Mouse (Mus musculus): ENCODE data around the gene Spen. TPM values are rescaled to one million over a fixed set of nuclear protein-coding genes. Genes with fewer than 3 reads are reported as not detected.
A peak's percentile ranks its signal among the peaks of the same experiment; 100 is the strongest.

The Spen gene
- total and polyA plus RNA-seq, 2 experiments from 2014 or later = 2.3 to 4.9 TPM

- ATAC-seq (ENCODE audit: insufficient read depth, low read depth) (no peak), DNase-seq (ENCODE audit: low spot score) (no peak)
- Histone ChIP-seq H3K4me2 (ENCODE audit: low read depth, low read length) (peak within 1 kb of the TSS; percentile 77), H3K36me3 (replicated peaks; ENCODE audit: control insufficient read depth, insufficient read depth, low read length) (peaks cover 16% of the 10 kb centered on the region), H3K4me1 (ENCODE audit: control insufficient read depth, insufficient read depth) (peaks cover 24% of the 10 kb centered on the region), H3K9me3 (replicated peaks; ENCODE audit: control insufficient read depth, low read length) (no peaks in the 10 kb centered on the region), H3K4me3 (ENCODE audit: low read depth, low read length) (peak within 1 kb of the TSS; percentile 83), H3K27me3 (ENCODE audit: control insufficient read depth, insufficient read depth, low read length) (no peaks in the 10 kb centered on the region), H3K9ac (replicated peaks; ENCODE audit: low read depth, low read length) (peak within 1 kb of the TSS; percentile 99), H3K27ac (ENCODE audit: low read depth) (peak within 1 kb of the TSS; percentile 99)
- 29% methylated on average over 9 of the region's 9 CpGs for WGBS
- TF ChIP-seq CTCF (IDR thresholded peaks at IDR 0.05; ENCODE audit: low read depth) (no peak), EP300 (IDR thresholded peaks at IDR 0.05; ENCODE audit: low read depth) (no peak)
These were observed 118.1 kb downstream of the Spen start, which contains the start of gene Hspb7 for GRCm38 (mm10) chr4:141420192-141420829. Gene Hspb7, plus strand, starts transcription at chr4:141420779.

GRCm38 (mm10) chr4:141419398-141420191 is 118.8 kb downstream of the Spen start:
- peak; percentile 21 for ATAC-seq (ENCODE audit: insufficient read depth, low read depth)
- Histone ChIP-seq H3K9me3 (replicated peaks; ENCODE audit: control insufficient read depth, low read length) (no peaks in the 10 kb centered on the region), H3K36me3 (replicated peaks; ENCODE audit: control insufficient read depth, insufficient read depth, low read length) (peaks cover 16% of the 10 kb centered on the region), H3K9ac (replicated peaks; ENCODE audit: low read depth, low read length) (peak overlapping the region; percentile 99; the same call in 1 of the 2 replicates), H3K4me1 (ENCODE audit: control insufficient read depth, insufficient read depth) (peaks cover 21% of the 10 kb centered on the region), H3K4me3 (ENCODE audit: low read depth, low read length) (no peak overlapping the region), H3K4me2 (ENCODE audit: low read depth, low read length) (peak overlapping the region; percentile 77), H3K27me3 (ENCODE audit: control insufficient read depth, insufficient read depth, low read length) (no peaks in the 10 kb centered on the region), H3K27ac (ENCODE audit: low read depth) (peak overlapping the region; percentile 99)
- WGBS = 50% methylated on average over 27 of the region's 27 CpGs
- TF ChIP-seq EP300 (IDR thresholded peaks at IDR 0.05; ENCODE audit: low read depth) = peak; percentile 44; the same call in 1 of the 2 replicates
- no peak for TF ChIP-seq CTCF (IDR thresholded peaks at IDR 0.05; ENCODE audit: low read depth)
- peak; percentile 81 for DNase-seq (ENCODE audit: low spot score)

Other genes with a start within 250 kb of the Spen start
- 10.1 and 11.7 TPM in 2 replicates for gene Epha2, start 237.4 kb downstream of the Spen start, total RNA-seq (2014; rRNA removed; ENCODE audit: low replicate concordance)
- 1.4 TPM in 2 replicates for gene Epha2, start 237.4 kb downstream of the Spen start, polyA plus RNA-seq (2015; fragmentation: Nextera tagmentation; extraction: Ambion mirVana)
- gene Fam131c, start 170.4 kb downstream of the Spen start, total RNA-seq (2014; rRNA removed; ENCODE audit: low replicate concordance) = 2.2 TPM in 1 of 2 replicates, not detected in the other
- 0.14 and 0.20 TPM in 2 replicates for gene Fam131c, start 170.4 kb downstream of the Spen start, polyA plus RNA-seq (2015; fragmentation: Nextera tagmentation; extraction: Ambion mirVana)
- not detected in 2 replicates for gene Clcnka, start 139.9 kb downstream of the Spen start, total RNA-seq (2014; rRNA removed; ENCODE audit: low replicate concordance)
- gene Clcnka, start 139.9 kb downstream of the Spen start, polyA plus RNA-seq (2015; fragmentation: Nextera tagmentation; extraction: Ambion mirVana) = not detected in 2 replicates
- 0.23 and 0.65 TPM in 2 replicates for gene Clcnkb, start 122.6 kb downstream of the Spen start, total RNA-seq (2014; rRNA removed; ENCODE audit: low replicate concordance)
- gene Clcnkb, start 122.6 kb downstream of the Spen start, polyA plus RNA-seq (2015; fragmentation: Nextera tagmentation; extraction: Ambion mirVana) = 0.58 and 0.87 TPM in 2 replicates
- 556 and 673 TPM in 2 replicates for gene Hspb7, start 117.8 kb downstream of the Spen start, total RNA-seq (2014; rRNA removed; ENCODE audit: low replicate concordance)
- 195 and 203 TPM in 2 replicates for gene Hspb7, start 117.8 kb downstream of the Spen start, polyA plus RNA-seq (2015; fragmentation: Nextera tagmentation; extraction: Ambion mirVana)
- not detected in 2 replicates for gene Srarp, start 102.5 kb downstream of the Spen start, total RNA-seq (2014; rRNA removed; ENCODE audit: low replicate concordance)
- not detected in 2 replicates for gene Srarp, start 102.5 kb downstream of the Spen start, polyA plus RNA-seq (2015; fragmentation: Nextera tagmentation; extraction: Ambion mirVana)
- 28.1 and 32.7 TPM in 2 replicates for gene Zbtb17, start 93.9 kb downstream of the Spen start, total RNA-seq (2014; rRNA removed; ENCODE audit: low replicate concordance)
- gene Zbtb17, start 93.9 kb downstream of the Spen start, polyA plus RNA-seq (2015; fragmentation: Nextera tagmentation; extraction: Ambion mirVana) = 16.2 and 18.1 TPM in 2 replicates
- 48.3 and 61.5 TPM in 2 replicates for gene Fblim1, start 67.5 kb upstream of the Spen start, total RNA-seq (2014; rRNA removed; ENCODE audit: low replicate concordance)
- 47.1 and 57.5 TPM in 2 replicates for gene Fblim1, start 67.5 kb upstream of the Spen start, polyA plus RNA-seq (2015; fragmentation: Nextera tagmentation; extraction: Ambion mirVana)
- 0.89 and 6.1 TPM in 2 replicates for gene Tmem82, start 80.0 kb upstream of the Spen start, total RNA-seq (2014; rRNA removed; ENCODE audit: low replicate concordance)
- gene Tmem82, start 80.0 kb upstream of the Spen start, polyA plus RNA-seq (2015; fragmentation: Nextera tagmentation; extraction: Ambion mirVana) = 6.8 and 7.3 TPM in 2 replicates
- 12.8 and 56.2 TPM in 2 replicates for gene Slc25a34, start 85.2 kb upstream of the Spen start, total RNA-seq (2014; rRNA removed; ENCODE audit: low replicate concordance)
- 17.9 and 20.6 TPM in 2 replicates for gene Slc25a34, start 85.2 kb upstream of the Spen start, polyA plus RNA-seq (2015; fragmentation: Nextera tagmentation; extraction: Ambion mirVana)
- 43.3 and 52.9 TPM in 2 replicates for gene Plekhm2, start 126.3 kb upstream of the Spen start, total RNA-seq (2014; rRNA removed; ENCODE audit: low replicate concordance)
- 5.6 and 7.0 TPM in 2 replicates for gene Plekhm2, start 126.3 kb upstream of the Spen start, polyA plus RNA-seq (2015; fragmentation: Nextera tagmentation; extraction: Ambion mirVana)
- gene Rsc1a1, start 147.0 kb upstream of the Spen start, total RNA-seq (2014; rRNA removed; ENCODE audit: low replicate concordance) = 2.1 and 11.9 TPM in 2 replicates
- gene Rsc1a1, start 147.0 kb upstream of the Spen start, polyA plus RNA-seq (2015; fragmentation: Nextera tagmentation; extraction: Ambion mirVana) = not detected in 2 replicates
- gene Ddi2, start 184.8 kb upstream of the Spen start, total RNA-seq (2014; rRNA removed; ENCODE audit: low replicate concordance) = 28.2 and 32.8 TPM in 2 replicates
- 10.9 and 11.5 TPM in 2 replicates for gene Ddi2, start 184.8 kb upstream of the Spen start, polyA plus RNA-seq (2015; fragmentation: Nextera tagmentation; extraction: Ambion mirVana)
- gene Agmat, start 208.1 kb upstream of the Spen start, total RNA-seq (2014; rRNA removed; ENCODE audit: low replicate concordance) = 1.5 TPM in 1 of 2 replicates, not detected in the other
- gene Agmat, start 208.1 kb upstream of the Spen start, polyA plus RNA-seq (2015; fragmentation: Nextera tagmentation; extraction: Ambion mirVana) = 0.82 and 1.1 TPM in 2 replicates